Mouse (Mus musculus): ENCODE data around the gene Cdyl2.

Gene Cdyl2

DNA sequence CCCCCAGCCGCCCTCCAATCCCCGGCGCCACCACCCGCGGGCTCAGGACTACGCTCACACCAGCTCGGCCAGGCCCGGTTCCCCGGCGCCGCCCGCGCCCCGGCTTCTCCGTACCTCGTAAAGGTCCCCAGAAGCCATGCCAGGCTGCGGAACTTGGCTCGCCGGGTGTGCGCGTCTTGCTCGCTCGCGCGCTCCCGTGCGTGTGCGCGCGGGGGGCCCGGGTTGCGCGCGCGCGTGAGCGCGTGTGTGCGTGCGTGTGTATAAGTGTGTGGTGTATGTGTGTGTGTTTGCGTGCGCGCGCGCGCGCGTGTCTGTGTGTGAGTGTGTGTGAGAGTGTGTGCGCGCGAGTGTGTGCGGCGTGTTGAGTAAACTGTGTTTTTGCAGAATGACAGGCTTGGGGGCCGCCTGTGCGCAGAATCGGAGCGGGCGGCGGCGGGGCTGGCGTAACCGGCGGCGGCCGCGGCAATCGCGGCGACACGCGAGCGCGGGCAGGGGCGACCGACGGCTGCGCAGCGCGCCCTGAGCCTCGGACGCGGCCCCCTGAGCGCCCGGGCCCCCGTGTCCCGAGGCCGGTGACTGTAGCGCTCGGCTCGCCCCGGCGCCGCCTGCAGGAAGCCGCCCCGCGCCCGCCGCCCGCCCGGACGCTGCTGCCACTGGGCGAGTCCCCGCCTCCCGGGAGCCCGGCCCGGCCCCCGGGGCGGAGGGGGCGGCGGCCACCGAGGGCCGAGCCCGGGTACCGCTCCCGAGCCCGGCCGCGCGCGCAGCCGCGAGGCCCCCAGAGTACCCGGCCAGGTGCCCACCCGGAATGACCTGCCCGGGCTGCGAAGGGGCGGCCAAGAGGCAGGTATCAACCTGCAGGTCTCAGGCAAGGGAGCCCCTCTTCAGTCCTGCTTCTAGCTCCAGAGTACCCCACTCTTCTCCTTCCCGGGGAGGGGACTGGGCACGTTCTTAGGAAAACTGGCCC lies at the start of gene Cdyl2:
Gene Cdyl2 (minus strand): TSS at position 308 of the 964 bp plus-strand sequence.
- no peak for DNase-seq (ENCODE audit: low read depth)

DNA sequence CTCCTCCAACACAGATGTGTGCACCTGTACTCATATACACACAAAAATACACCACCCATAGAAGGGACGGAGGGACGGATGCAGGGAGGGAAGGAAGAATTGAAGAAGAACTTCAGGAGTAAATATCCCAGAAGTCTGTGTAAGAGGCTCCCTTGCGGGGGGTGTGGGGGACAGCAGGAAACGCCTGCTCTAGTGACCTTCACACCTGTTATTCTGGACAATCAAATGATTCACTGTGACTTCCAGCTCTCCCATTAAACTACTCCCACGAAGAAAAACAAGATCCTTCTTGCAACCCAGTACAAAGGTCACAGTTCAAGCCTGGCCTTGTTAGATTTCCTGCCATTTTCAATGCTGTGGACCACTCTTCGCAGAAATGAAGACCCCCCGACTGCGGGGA lies 47.8 kb upstream of the Cdyl2 start:
- DNase-seq (ENCODE audit: low read depth), result no peak

GRCm38 (mm10) chr8:116774220-116774619 lies 41.4 kb upstream of the Cdyl2 start:
- DNase-seq (ENCODE audit: low read depth), result no peak

DNA sequence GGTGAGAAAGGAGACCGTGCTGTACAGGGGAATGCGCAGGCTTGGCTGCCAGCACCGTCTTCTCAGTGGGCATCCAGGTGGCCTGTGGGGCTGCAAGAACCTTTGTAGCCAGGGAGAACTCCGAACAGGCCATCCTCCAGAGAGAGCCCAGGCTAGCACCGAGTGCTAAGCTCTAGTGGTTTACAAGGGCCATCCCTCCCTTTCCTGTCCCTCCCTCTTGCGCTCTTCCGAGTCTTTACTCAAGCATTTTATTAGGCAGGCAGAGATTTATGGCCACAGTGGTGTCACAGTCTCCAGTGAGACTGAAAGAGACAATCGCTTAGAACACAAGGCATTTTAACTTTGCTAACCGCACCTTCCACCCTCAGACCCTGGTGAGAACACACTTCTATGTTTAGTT lies 39.9 kb upstream of the Cdyl2 start:
- DNase-seq (ENCODE audit: low read depth), result no peak

- peak; percentile 7 for DNase-seq (ENCODE audit: low read depth)
Observed at GRCm38 (mm10) chr8:116771797-116772343, 39.1 kb upstream of the Cdyl2 start.

DNA sequence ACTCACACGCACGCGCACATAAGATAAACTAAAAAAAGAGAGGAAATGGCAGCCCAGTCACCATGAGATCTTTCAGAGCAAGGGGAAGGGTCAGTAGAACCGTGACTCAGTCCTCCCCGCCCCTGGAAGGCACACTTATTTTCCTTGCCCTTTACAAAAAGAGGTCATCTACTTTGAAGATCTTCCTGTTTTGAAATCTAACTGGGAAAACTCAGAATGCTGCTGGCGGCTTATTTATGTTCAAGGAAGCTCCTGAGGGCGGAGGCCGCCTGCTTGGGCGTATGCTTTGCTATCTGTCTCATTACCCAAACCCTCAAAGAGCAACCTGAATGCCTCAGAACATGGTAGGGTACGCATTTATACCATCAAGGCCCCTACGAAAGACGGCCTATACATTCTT lies 38.0 kb upstream of the Cdyl2 start:
- DNase-seq (ENCODE audit: low read depth), result no peak

- no peak for DNase-seq (ENCODE audit: low read depth)
Observed at GRCm38 (mm10) chr8:116756174-116756573, 23.4 kb upstream of the Cdyl2 start.

DNA sequence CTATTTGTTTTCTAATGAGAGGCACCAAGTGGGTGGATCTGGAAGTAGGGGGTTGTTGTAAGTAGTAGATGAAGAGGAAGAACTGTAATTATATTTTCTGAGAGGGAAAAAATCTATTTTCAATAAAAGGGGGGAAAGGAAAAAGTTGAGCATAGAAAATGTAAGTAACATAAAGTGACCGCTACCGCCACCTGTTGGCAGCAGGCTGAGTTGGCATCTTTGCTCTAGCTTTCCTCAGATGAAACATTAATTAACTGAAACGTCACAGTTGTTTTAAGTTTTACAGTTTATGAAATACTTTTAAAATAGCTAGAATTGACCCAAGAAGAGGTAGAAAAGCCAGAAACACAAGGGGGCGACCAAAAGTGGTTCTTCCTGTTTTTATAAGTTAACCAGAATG lies 22.8 kb upstream of the Cdyl2 start:
- DNase-seq (ENCODE audit: low read depth), result peak; percentile 38

- DNase-seq (ENCODE audit: low read depth), result no peak
Observed at GRCm38 (mm10) chr8:116740726-116741125, 7.9 kb upstream of the Cdyl2 start.

GRCm38 (mm10) chr8:116735306-116735705 lies 2.5 kb upstream of the Cdyl2 start:
- no peak for DNase-seq (ENCODE audit: low read depth)

DNA sequence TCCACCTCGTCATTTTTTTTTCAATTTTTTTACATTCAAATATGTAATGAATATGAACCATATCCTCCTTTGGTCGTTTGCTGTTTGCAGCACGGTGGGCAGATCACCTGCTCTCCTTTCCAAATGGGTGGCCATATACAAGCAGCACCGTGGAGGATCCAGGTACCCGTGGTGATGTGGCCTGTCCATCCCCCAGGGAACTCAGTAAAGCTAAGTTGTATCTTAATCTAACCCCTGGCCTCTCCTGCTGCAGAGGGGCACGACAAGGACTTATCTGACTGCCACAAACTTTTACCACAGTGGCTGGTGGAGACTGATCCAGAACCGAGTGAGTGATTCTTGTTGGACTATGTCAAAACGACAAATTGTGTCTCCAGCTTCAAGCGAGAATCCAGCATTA lies 1.4 kb upstream of the Cdyl2 start:
- no peak for DNase-seq (ENCODE audit: low read depth)

DNA sequence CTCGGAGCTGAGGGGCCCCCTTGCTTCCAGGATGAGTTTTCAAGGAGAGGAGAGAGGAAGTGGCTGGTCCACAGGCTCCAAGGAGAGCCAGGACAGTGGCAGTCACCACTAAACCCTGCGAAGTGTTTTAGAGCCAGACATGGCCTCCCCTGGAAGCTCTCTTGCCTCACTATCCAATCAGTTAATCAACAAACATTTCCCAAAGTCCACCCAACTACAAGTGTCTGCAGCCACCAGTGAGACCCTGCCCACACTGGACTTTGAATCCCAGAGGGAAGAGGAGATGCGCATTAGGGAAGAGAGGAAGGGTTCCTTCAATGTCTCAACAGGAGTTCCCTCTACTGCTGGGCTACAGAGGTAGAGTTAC lies 840 bp upstream of the Cdyl2 start:
- no peak for DNase-seq (ENCODE audit: low read depth)

GRCm38 (mm10) chr8:116731976-116732683 lies 661 bp downstream of the Cdyl2 start:
- DNase-seq (ENCODE audit: low read depth), result no peak

DNA sequence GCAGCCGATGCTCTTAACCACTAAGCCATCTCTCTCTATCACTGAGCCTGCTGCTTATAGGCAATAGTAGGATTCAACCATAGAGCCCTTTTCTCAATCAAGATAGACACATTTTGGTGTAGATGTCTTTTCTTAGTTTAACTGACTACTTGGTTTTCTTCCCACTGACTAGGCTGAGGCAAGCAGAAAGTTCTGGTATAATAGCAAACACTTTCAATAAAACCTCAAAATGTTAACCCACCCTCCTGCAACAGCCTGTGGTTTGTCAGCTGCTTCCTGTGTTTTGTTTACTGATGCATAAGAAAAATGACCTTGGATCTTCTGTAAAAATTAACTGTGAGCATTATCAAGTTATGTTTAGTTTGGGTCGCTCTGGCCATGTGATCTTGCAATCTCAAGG lies 11.3 kb downstream of the Cdyl2 start:
- DNase-seq (ENCODE audit: low read depth), result no peak

- no peak for DNase-seq (ENCODE audit: low read depth)
Observed at GRCm38 (mm10) chr8:116707496-116707895, 25.3 kb downstream of the Cdyl2 start.

DNA sequence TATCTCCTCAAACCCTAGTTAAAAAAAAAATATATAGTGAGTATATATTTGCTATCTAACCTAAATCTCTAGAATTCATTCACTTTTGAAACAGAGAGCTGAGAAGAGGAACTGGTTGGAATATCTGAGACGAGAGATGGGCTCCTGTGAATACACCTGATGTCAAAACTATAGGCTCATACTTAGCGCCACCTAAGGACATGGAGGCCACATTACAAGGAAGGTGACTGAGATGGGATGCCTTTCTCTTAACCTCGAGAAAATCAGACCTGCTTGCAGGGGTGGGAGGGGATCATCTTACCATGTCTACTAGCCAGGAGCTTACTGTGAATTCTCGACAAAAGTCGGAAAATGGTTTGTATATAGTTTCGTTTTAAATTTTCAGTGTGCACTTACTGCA lies 30.3 kb downstream of the Cdyl2 start:
- no peak for DNase-seq (ENCODE audit: low read depth)

GRCm38 (mm10) chr8:116692931-116693330 lies 39.9 kb downstream of the Cdyl2 start:
- no peak for DNase-seq (ENCODE audit: low read depth)

GRCm38 (mm10) chr8:116689741-116690140 lies 43.0 kb downstream of the Cdyl2 start:
- no peak for DNase-seq (ENCODE audit: low read depth)

DNA sequence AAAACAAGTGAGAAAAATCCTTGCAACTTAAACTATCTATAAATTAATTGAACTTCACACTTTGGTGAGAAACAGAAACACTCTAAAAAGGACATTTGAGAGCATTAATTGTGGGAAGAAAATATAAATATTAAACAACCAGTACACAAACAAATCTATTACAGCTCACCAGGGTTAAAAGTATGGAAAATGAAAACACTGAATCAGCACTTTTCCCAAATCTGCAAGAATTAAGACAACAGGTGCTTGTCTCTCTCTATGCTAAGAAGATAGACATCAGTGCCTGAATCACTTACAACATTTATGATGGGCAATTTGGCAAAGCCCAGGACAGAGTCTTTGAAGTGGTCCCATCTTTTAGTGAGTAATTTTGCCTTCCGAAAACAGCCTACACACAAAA lies 56.6 kb downstream of the Cdyl2 start:
- no peak for DNase-seq (ENCODE audit: low read depth)

- DNase-seq (ENCODE audit: low read depth), result no peak
Observed at GRCm38 (mm10) chr8:116673966-116674805, 58.6 kb downstream of the Cdyl2 start.

DNA sequence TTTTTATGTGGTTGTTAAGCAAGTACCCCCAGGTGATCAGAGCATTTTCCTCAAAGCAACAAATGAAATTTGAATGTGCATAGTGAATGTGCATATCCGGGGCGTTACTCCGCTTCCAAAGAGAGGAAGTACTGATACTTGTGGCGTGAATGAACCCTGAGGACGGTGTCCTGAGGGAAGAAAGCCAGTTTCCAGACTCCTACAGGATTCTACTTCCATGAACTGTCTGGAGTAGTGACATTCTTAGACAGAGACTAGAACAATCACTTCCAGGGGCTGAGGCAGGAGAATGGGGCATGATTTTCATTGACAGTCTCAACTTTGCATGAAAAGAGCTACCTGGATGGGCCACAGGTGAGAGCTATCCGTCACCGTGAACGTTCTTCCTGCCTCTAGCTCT lies 59.3 kb downstream of the Cdyl2 start:
- DNase-seq (ENCODE audit: low read depth), result no peak

- DNase-seq (ENCODE audit: low read depth), result no peak
Observed at GRCm38 (mm10) chr8:116673052-116673451, 59.7 kb downstream of the Cdyl2 start.

Data from 416B (cell line).